Mouse (Mus musculus) midbrain, embryonic 14.5 days (tissue): Measurements from ENCODE around the gene Dnajb14. TPM values are rescaled to one million over a fixed set of nuclear protein-coding genes. Genes with fewer than 3 reads are reported as not detected.
A peak's percentile ranks its signal among the peaks of the same experiment; 100 is the strongest.
"Not testable (repeated sequence)": the region's sequence is repeated elsewhere in the genome, so short reads cannot be mapped to it uniquely, and the experiment has no call there.

ENCODE experiments used
- ATAC-seq: fragments of 200-750 bp; cut with Nextera tagmentation; 2 replicates; pipeline ENCODE4 v1.8.0; 2017; ENCODE audit warnings: moderate number of reproducible peaks, moderate library complexity; ENCODE audit not compliant: low FRiP score, low TSS enrichment
- DNase-seq: peaks from one replicate; pipeline ENCODE4 v3.0.0-alpha.2; 2015
- H3K27ac ChIP-seq: fragments of 300-500 bp; sonication (generic); replicated peaks from 2 replicates; pipeline ENCODE4 v1.5.1; 2014; ENCODE audit warnings: mild to moderate bottlenecking, low read depth, low read length, moderate library complexity
- H3K27me3 ChIP-seq: fragments of 300-500 bp; sonication (generic); 2 replicates; pipeline ENCODE4 v1.6.1; 2014; ENCODE audit warnings: low read length, control low read depth, mixed read lengths; ENCODE audit not compliant: control insufficient read depth, insufficient read depth
- H3K36me3 ChIP-seq: fragments of 300-500 bp; sonication (generic); 2 replicates; pipeline ENCODE4 v1.6.1; 2014; ENCODE audit warnings: low read length, control low read depth; ENCODE audit not compliant: control insufficient read depth, insufficient read depth
- H3K4me1 ChIP-seq: fragments of 300-500 bp; sonication (generic); 2 replicates; pipeline ENCODE4 v1.6.1; 2014; ENCODE audit warnings: mild to moderate bottlenecking, antibody characterized with exemption, low read length, control low read depth; ENCODE audit not compliant: control insufficient read depth, insufficient read depth
- H3K4me2 ChIP-seq: fragments of 300-500 bp; sonication (generic); 2 replicates; pipeline ENCODE4 v1.6.1; 2014; ENCODE audit warnings: mild to moderate bottlenecking, low read length, moderate library complexity
- H3K4me3 ChIP-seq: fragments of 300-500 bp; sonication (generic); replicated peaks from 2 replicates; pipeline ENCODE4 v1.5.1; 2014; ENCODE audit warnings: low read depth, low read length
- H3K9ac ChIP-seq: fragments of 300-500 bp; sonication (generic); replicated peaks from 2 replicates; pipeline ENCODE4 v1.6.1; 2014; ENCODE audit warnings: mild to moderate bottlenecking, low read length, moderate library complexity
- H3K9me3 ChIP-seq: fragments of 300-500 bp; sonication (generic); 2 replicates; pipeline ENCODE4 v1.6.1; 2016; ENCODE audit warnings: low read length, control low read depth, mixed read lengths; ENCODE audit not compliant: control insufficient read depth
- WGBS: fragments of 180-500 bp; shearing (Covaris S2); extraction: QIAGEN DNeasy Blood & Tissue Kit; methylation state at CpG from one replicate; pipeline ENCODE4 v1.1.7; 2014; 5-methylcytosine and 5-hydroxymethylcytosine counted together
- polyA plus RNA-seq: library from polyadenylated mRNA; unstranded; fragments of >200 nt; fragmentation: Nextera tagmentation; extraction: Ambion mirVana; gene quantifications from 2 replicates; pipeline ENCODE4 v1.2.1, GENCODE M21; 2014

Dnajb14 gene
- polyA plus RNA-seq, 1 experiment from 2014 or later: 15.8 TPM

- ATAC-seq (no peak), DNase-seq (no peak)
- Histone ChIP-seq H3K27ac (no peak overlapping the region), H3K9me3 (no peaks in the 10 kb centered on the region), H3K27me3 (no peaks in the 10 kb centered on the region), H3K9ac (no peak overlapping the region), H3K4me1 (no peaks in the 10 kb centered on the region), H3K4me2 (no peak overlapping the region), H3K36me3 (peaks cover 34% of the 10 kb centered on the region), H3K4me3 (no peak overlapping the region)
- WGBS: 72% methylated on average over 4 of the region's 4 CpGs
Observed at GRCm38 (mm10) chr3:137893789-137894188, 26.3 kb downstream of the Dnajb14 start.

- no peak overlapping the region for H3K4me3 ChIP-seq
- no peak for DNase-seq
- H3K27ac ChIP-seq: no peak overlapping the region
- WGBS: 93% methylated on average over 3 of the region's 3 CpGs
- no peak overlapping the region for H3K9ac ChIP-seq
- H3K4me1 ChIP-seq: no peaks in the 10 kb centered on the region
- no peak overlapping the region for H3K4me2 ChIP-seq
- H3K27me3 ChIP-seq: no peaks in the 10 kb centered on the region
- no peak for ATAC-seq
- no peaks in the 10 kb centered on the region for H3K9me3 ChIP-seq
- H3K36me3 ChIP-seq: peaks cover 23% of the 10 kb centered on the region
Observed at GRCm38 (mm10) chr3:137895196-137895595, 27.7 kb downstream of the Dnajb14 start.

GRCm38 (mm10) chr3:137896386-137896785 is 28.9 kb downstream of the Dnajb14 start:
- H3K27me3 ChIP-seq: no peaks in the 10 kb centered on the region
- H3K36me3 ChIP-seq: peaks cover 25% of the 10 kb centered on the region
- DNase-seq (no peak), ATAC-seq (no peak)
- H3K4me2 ChIP-seq: no peak overlapping the region
- H3K27ac ChIP-seq: no peak overlapping the region
- H3K9me3 ChIP-seq: no peaks in the 10 kb centered on the region
- H3K4me1 ChIP-seq: no peaks in the 10 kb centered on the region
- 81% methylated on average over 4 of the region's 4 CpGs for WGBS
- H3K9ac ChIP-seq: no peak overlapping the region
- H3K4me3 ChIP-seq: no peak overlapping the region

- Histone ChIP-seq H3K9me3 (no peaks in the 10 kb centered on the region), H3K27ac (no peak overlapping the region), H3K4me3 (no peak overlapping the region), H3K4me1 (no peaks in the 10 kb centered on the region), H3K4me2 (no peak overlapping the region), H3K36me3 (peaks cover 25% of the 10 kb centered on the region), H3K27me3 (no peaks in the 10 kb centered on the region), H3K9ac (no peak overlapping the region)
- WGBS: 93% methylated on average over 3 of the region's 3 CpGs
- ATAC-seq (no peak), DNase-seq (no peak)
Observed at GRCm38 (mm10) chr3:137896867-137897266, 29.4 kb downstream of the Dnajb14 start.

- DNase-seq (no peak), ATAC-seq (no peak)
- no peak overlapping the region for H3K4me2 ChIP-seq
- H3K9ac ChIP-seq: no peak overlapping the region
- H3K4me3 ChIP-seq: no peak overlapping the region
- H3K27ac ChIP-seq: no peak overlapping the region
- no peaks in the 10 kb centered on the region for H3K9me3 ChIP-seq
- H3K4me1 ChIP-seq: no peaks in the 10 kb centered on the region
- H3K36me3 ChIP-seq: peaks cover 32% of the 10 kb centered on the region
- 96% methylated on average over 5 of the region's 5 CpGs for WGBS
- H3K27me3 ChIP-seq: no peaks in the 10 kb centered on the region
Observed at GRCm38 (mm10) chr3:137897685-137898084, 30.2 kb downstream of the Dnajb14 start.

- WGBS: 72% methylated on average over 10 of the region's 10 CpGs
- no peak overlapping the region for H3K4me2 ChIP-seq
- no peak overlapping the region for H3K9ac ChIP-seq
- no peaks in the 10 kb centered on the region for H3K9me3 ChIP-seq
- no peak overlapping the region for H3K4me3 ChIP-seq
- no peaks in the 10 kb centered on the region for H3K27me3 ChIP-seq
- H3K27ac ChIP-seq: no peak overlapping the region
- ATAC-seq (no peak), DNase-seq (peak; percentile 51)
- H3K4me1 ChIP-seq: no peaks in the 10 kb centered on the region
- H3K36me3 ChIP-seq: peaks cover 36% of the 10 kb centered on the region
Observed at GRCm38 (mm10) chr3:137900149-137900548, 32.7 kb downstream of the Dnajb14 start.

GRCm38 (mm10) chr3:137913093-137913492 is 45.6 kb downstream of the Dnajb14 start:
- Histone ChIP-seq H3K27ac (no peak overlapping the region), H3K36me3 (no peaks in the 10 kb centered on the region), H3K9ac (no peak overlapping the region), H3K4me3 (no peak overlapping the region), H3K27me3 (no peaks in the 10 kb centered on the region), H3K9me3 (no peaks in the 10 kb centered on the region), H3K4me1 (peaks cover 8% of the 10 kb centered on the region; the same call in 1 of the 2 replicates), H3K4me2 (no peak overlapping the region)
- DNase-seq (no peak), ATAC-seq (no peak)
- 69% methylated on average over 2 of the region's 2 CpGs for WGBS

GRCm38 (mm10) chr3:137914567-137914966 is 47.1 kb downstream of the Dnajb14 start:
- not testable (repeated sequence) for H3K4me2 ChIP-seq, ATAC-seq, H3K36me3 ChIP-seq, H3K9ac ChIP-seq, DNase-seq, H3K9me3 ChIP-seq, H3K4me3 ChIP-seq, H3K27me3 ChIP-seq, H3K27ac ChIP-seq
- WGBS: no CpG with 5 or more reads among the region's 1 CpGs
- peaks cover 15% of the 10 kb centered on the region for H3K4me1 ChIP-seq

- H3K27ac ChIP-seq: peak overlapping the region; percentile 89
- peak overlapping the region; percentile 73 for H3K4me3 ChIP-seq
- peaks cover 14% of the 10 kb centered on the region for H3K36me3 ChIP-seq
- H3K4me2 ChIP-seq: peak overlapping the region; percentile 70
- ATAC-seq: peak; percentile 57; the same call in 1 of the 2 replicates
- H3K27me3 ChIP-seq: no peaks in the 10 kb centered on the region
- peak; percentile 61 for DNase-seq
- H3K9ac ChIP-seq: peak overlapping the region; percentile 54; the same call in 1 of the 2 replicates
- H3K9me3 ChIP-seq: no peaks in the 10 kb centered on the region
- peaks cover 16% of the 10 kb centered on the region for H3K4me1 ChIP-seq
- 3% methylated on average over 12 of the region's 12 CpGs for WGBS
Observed at GRCm38 (mm10) chr3:137917694-137918171, 50.3 kb downstream of the Dnajb14 start.
